Mouse (Mus musculus) kidney, embryonic 16.5 days (tissue): ENCODE data around the gene Gng4. TPM values are rescaled to one million over a fixed set of nuclear protein-coding genes. Genes with fewer than 3 reads are reported as not detected.

Experiments
- ATAC-seq: fragments of 200-750 bp; cut with Nextera tagmentation; 2 replicates; pipeline ENCODE4 v1.8.0; 2017; ENCODE audit warnings: moderate TSS enrichment; ENCODE audit not compliant: low FRiP score, low TSS enrichment
- H3K27ac ChIP-seq: fragments of 300-500 bp; sonication (generic); 2 replicates; pipeline ENCODE4 v1.5.1; 2014; ENCODE audit warnings: low read length
- H3K27me3 ChIP-seq: fragments of 300-500 bp; sonication (generic); 2 replicates; pipeline ENCODE4 v1.6.1; 2014; ENCODE audit warnings: low read length, control low read depth, mixed read lengths; ENCODE audit not compliant: insufficient read depth
- H3K36me3 ChIP-seq: fragments of 300-500 bp; sonication (generic); 2 replicates; pipeline ENCODE4 v1.6.1; 2014; ENCODE audit warnings: low read length, control low read depth, mixed read lengths; ENCODE audit not compliant: insufficient read depth
- H3K4me1 ChIP-seq: fragments of 300-500 bp; sonication (generic); 2 replicates; pipeline ENCODE4 v1.6.1; 2014; ENCODE audit warnings: low read length, control low read depth, mixed read lengths; ENCODE audit not compliant: insufficient read depth
- H3K4me2 ChIP-seq: fragments of 300-500 bp; sonication (generic); replicated peaks from 2 replicates; pipeline ENCODE4 v1.6.1; 2014; ENCODE audit warnings: low read depth, low read length
- H3K4me3 ChIP-seq: fragments of 300-500 bp; sonication (generic); 2 replicates; pipeline ENCODE4 v1.5.1; 2014; ENCODE audit warnings: mild to moderate bottlenecking, low read length
- H3K9ac ChIP-seq: fragments of 300-500 bp; sonication (generic); replicated peaks from 2 replicates; pipeline ENCODE4 v1.6.1; 2014; ENCODE audit warnings: low read length
- H3K9me3 ChIP-seq: fragments of 300-500 bp; sonication (generic); 2 replicates; pipeline ENCODE4 v1.6.1; 2016; ENCODE audit warnings: low read length, control low read depth
- WGBS: fragments of 180-500 bp; shearing (Covaris S2); extraction: QIAGEN DNeasy Blood & Tissue Kit; methylation state at CpG from one replicate; pipeline ENCODE4 v1.1.7; 2014; 5-methylcytosine and 5-hydroxymethylcytosine counted together
- polyA plus RNA-seq: library from polyadenylated mRNA; unstranded; fragments of >200 nt; fragmentation: Nextera tagmentation; extraction: Ambion mirVana; gene quantifications from 2 replicates; pipeline ENCODE4 v1.2.1, GENCODE M21; 2015

The Gng4 gene
- polyA plus RNA-seq, result 0.51 and 0.70 TPM in 2 replicates

DNA sequence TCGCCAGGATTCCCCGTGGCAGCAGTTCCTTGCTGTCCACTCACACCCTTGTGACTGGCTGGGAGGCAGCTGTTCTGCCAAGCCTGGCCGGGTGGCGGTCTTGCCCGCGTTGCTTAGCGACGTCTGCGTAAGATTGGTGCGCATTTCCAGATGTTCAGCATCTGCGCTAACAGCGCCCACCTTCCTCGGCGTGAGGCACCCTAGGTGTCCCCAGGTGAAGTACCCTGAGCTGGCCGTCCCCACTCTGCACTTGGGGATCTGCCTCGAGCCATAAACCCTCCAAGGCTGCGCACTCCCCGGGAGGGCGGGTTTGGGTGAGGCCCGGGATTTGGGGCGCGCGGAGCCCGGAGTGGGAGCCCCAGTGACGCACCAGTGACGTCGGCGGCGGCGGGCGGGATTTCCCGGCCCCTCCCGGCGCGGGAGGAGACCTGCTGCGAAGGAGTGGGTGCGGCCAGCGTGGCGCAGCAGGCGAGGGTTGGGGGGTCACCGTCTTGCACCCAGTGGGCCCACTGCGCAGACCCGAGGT is at the start of gene Gng4:
Gene Gng4, plus strand, starts transcription at position 166 of the 526 bp plus-strand sequence.
- H3K27me3 ChIP-seq, result peaks cover 38% of the 10 kb centered on the region
- peak; percentile 58 for ATAC-seq
- peak within 1 kb of the TSS; percentile 59 for H3K4me3 ChIP-seq
- no peaks in the 10 kb centered on the region for H3K36me3 ChIP-seq
- peaks cover 17% of the 10 kb centered on the region for H3K4me1 ChIP-seq
- peak within 1 kb of the TSS; percentile 35; the same call in 1 of the 2 replicates for H3K9ac ChIP-seq
- no peaks in the 10 kb centered on the region for H3K9me3 ChIP-seq
- H3K4me2 ChIP-seq, result peak within 1 kb of the TSS; percentile 96
- under 1% methylated on average over 35 of the region's 43 CpGs for WGBS
- H3K27ac ChIP-seq, result no peak within 1 kb of the TSS

GRCm38 (mm10) chr13:13739232-13739631 is 44.6 kb upstream of the Gng4 start:
- Histone ChIP-seq H3K4me2 (no peak overlapping the region), H3K9ac (no peak overlapping the region), H3K27me3 (no peaks in the 10 kb centered on the region), H3K4me3 (no peak overlapping the region), H3K27ac (no peak overlapping the region), H3K36me3 (peaks cover 9% of the 10 kb centered on the region; the same call in 1 of the 2 replicates), H3K4me1 (no peaks in the 10 kb centered on the region), H3K9me3 (no peaks in the 10 kb centered on the region)
- 91% methylated on average over 4 of the region's 4 CpGs for WGBS
- ATAC-seq, result no peak

DNA sequence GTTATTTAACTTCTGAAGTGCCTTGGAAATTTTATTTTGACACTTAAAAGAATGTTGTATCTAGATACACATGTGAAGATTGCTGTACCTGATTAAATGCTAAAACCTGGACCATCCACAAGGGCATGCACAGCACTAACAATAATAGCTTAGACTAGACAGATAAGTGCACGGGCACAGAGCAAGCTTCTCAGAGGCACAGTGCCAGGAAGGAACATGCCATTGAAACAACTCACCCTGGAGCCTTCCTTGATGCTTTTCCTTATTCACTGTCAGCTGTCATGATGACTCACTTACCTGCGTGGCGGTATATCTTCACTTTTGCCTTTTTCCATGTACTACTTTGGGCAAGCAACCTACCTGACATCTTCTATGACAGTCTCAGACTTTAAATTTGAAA is 37.9 kb upstream of the Gng4 start:
- H3K27ac ChIP-seq, result no peak overlapping the region
- no peak overlapping the region for H3K4me2 ChIP-seq
- no peak overlapping the region for H3K9ac ChIP-seq
- H3K4me3 ChIP-seq, result no peak overlapping the region
- H3K4me1 ChIP-seq, result no peaks in the 10 kb centered on the region
- 89% methylated on average over 3 of the region's 3 CpGs for WGBS
- ATAC-seq, result no peak
- H3K9me3 ChIP-seq, result no peaks in the 10 kb centered on the region
- H3K36me3 ChIP-seq, result peaks cover 29% of the 10 kb centered on the region
- H3K27me3 ChIP-seq, result no peaks in the 10 kb centered on the region

DNA sequence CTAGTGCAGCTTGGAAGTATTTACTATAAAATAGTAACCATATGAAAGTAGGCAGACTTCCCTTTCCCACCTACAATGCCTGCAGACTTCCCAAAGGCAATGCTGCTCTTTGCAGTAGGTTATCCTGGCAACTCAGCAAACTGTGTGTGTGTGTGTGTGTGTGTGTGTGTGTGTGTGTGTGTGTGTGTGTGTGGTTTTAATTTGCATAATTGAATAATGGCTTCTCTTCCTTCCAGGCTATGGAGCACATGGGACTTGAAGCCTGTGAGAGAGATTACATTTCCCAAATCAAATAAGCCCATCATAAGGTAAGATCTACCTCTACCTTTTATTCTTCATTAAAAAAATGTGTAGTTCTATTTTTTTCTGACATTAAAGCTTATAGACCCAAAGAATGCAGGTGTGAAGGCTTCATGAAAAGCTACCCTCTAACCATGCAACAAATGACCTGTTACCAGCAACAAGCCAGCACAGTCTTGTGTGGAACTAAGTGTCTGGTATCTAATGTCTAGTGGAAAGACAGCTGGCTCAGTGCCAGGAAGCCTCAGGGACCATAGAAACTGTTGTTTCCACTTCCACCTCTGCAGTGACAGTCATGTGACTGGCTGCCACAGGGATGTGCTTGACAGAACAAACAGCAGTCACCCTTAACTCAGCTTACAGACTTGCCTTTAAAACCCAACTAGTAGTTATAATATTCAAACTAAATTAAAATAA is 7.9 kb upstream of the Gng4 start:
- ATAC-seq, result peak; percentile 61; the same call in 1 of the 2 replicates
- H3K27me3 ChIP-seq, result no peaks in the 10 kb centered on the region
- no peak overlapping the region for H3K4me2 ChIP-seq
- H3K4me3 ChIP-seq, result no peak overlapping the region
- no peaks in the 10 kb centered on the region for H3K4me1 ChIP-seq
- H3K9me3 ChIP-seq, result no peaks in the 10 kb centered on the region
- no peak overlapping the region for H3K27ac ChIP-seq
- H3K36me3 ChIP-seq, result peaks cover 9% of the 10 kb centered on the region; the same call in 1 of the 2 replicates
- no peak overlapping the region for H3K9ac ChIP-seq

GRCm38 (mm10) chr13:13777052-13777451 is 6.8 kb upstream of the Gng4 start:
- Histone ChIP-seq H3K27ac (no peak overlapping the region), H3K4me3 (no peak overlapping the region), H3K27me3 (peaks cover 4% of the 10 kb centered on the region; the same call in 1 of the 2 replicates), H3K9me3 (no peaks in the 10 kb centered on the region), H3K4me1 (no peaks in the 10 kb centered on the region), H3K9ac (no peak overlapping the region), H3K4me2 (no peak overlapping the region), H3K36me3 (peaks cover 9% of the 10 kb centered on the region; the same call in 1 of the 2 replicates)
- ATAC-seq, result no peak
- WGBS, result 87% methylated on average over 11 of the region's 11 CpGs

GRCm38 (mm10) chr13:13777696-13778095 is 6.2 kb upstream of the Gng4 start:
- no peaks in the 10 kb centered on the region for H3K4me1 ChIP-seq
- 92% methylated on average over 8 of the region's 8 CpGs for WGBS
- H3K9me3 ChIP-seq, result no peaks in the 10 kb centered on the region
- H3K27ac ChIP-seq, result no peak overlapping the region
- no peak overlapping the region for H3K9ac ChIP-seq
- peaks cover 6% of the 10 kb centered on the region for H3K27me3 ChIP-seq
- H3K4me2 ChIP-seq, result no peak overlapping the region
- H3K4me3 ChIP-seq, result no peak overlapping the region
- H3K36me3 ChIP-seq, result peaks cover 9% of the 10 kb centered on the region; the same call in 1 of the 2 replicates
- ATAC-seq, result no peak

DNA sequence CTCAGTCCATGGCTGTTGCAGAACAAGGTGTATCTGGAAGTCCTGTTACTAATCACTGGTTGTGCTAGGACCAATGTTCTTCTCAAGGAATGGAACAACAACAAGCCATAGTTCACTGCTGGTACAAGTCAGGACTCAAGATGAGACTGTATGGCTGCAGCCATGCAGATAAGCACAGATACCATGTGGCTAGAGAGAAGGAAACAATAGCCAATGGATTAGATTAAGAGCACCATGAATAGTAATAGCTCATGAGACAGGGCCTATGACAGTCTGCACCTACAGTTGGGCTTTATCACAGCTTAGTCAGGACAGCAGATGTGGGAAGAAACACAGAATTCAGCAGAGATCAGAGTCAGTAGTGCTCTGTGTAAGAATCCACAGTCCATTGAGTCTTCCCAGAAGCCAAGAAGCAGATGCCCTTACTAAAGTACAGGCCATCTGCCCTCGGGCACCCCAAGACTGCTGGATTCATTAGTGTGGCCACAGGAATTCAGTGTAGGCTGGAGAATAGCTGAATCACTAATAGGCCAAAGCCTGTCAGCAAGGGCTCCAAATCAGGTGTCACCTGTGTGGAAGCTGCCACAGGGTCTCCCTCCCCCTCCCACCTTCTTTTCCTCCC is 4.9 kb upstream of the Gng4 start:
- Histone ChIP-seq H3K27ac (no peak overlapping the region), H3K9me3 (no peaks in the 10 kb centered on the region), H3K36me3 (peaks cover 9% of the 10 kb centered on the region; the same call in 1 of the 2 replicates), H3K4me1 (peaks cover 4% of the 10 kb centered on the region; the same call in 1 of the 2 replicates), H3K9ac (no peak overlapping the region), H3K4me3 (no peak overlapping the region), H3K27me3 (peaks cover 18% of the 10 kb centered on the region), H3K4me2 (no peak overlapping the region)
- ATAC-seq, result no peak
- 68% methylated on average over 1 of the region's 1 CpGs for WGBS

DNA sequence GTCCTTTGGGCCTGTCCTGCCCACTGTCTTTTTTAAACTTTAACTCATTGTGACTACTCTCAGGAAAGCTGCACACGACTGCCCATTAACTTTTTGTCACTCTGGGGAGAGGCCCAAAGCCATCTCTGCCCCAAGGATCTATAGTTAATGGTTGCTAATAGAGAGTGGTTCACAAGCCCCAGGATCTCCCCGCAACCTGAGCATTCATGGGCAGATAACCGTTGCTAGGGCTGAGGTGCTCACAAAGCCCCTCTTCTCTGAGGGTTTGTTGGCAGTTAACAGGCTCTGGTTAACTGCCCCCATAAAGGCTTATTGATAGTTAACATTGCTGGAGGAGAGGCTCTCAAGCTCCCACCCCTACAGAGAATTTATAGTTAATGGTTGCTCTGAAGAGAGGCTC is 3.6 kb upstream of the Gng4 start:
- Histone ChIP-seq H3K9me3 (no peaks in the 10 kb centered on the region), H3K4me2 (no peak overlapping the region), H3K36me3 (peaks cover 9% of the 10 kb centered on the region; the same call in 1 of the 2 replicates), H3K4me3 (no peak overlapping the region), H3K4me1 (peaks cover 14% of the 10 kb centered on the region), H3K27ac (no peak overlapping the region), H3K27me3 (peaks cover 30% of the 10 kb centered on the region), H3K9ac (no peak overlapping the region)
- WGBS, result 30% methylated on average over 3 of the region's 3 CpGs
- no peak for ATAC-seq

- H3K4me1 ChIP-seq, result peaks cover 17% of the 10 kb centered on the region
- WGBS, result 40% methylated on average over 4 of the region's 4 CpGs
These were observed 2.8 kb upstream of the Gng4 start for GRCm38 (mm10) chr13:13781026-13781425.

DNA sequence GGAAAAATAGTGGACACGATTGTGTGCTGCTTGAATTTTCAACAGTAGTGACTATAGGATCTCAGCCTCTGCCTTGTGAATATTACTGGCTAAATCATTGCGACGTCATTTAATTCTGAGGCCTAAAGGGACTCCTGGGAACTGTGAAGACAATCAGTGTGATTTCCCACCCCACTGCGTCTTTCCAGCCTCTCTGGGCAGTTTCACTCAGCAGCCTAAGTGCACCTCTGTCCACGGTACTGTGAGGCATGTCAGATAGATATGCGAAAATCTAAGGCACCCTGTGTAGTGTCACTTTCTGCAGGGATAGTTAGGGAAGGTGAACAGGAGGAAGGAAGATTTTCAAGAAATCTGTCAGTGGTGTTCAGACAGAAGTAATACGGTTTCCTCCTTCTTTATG is 563 bp upstream of the Gng4 start:
- Histone ChIP-seq H3K27ac (no peak overlapping the region), H3K9me3 (no peaks in the 10 kb centered on the region), H3K36me3 (no peaks in the 10 kb centered on the region), H3K4me1 (peaks cover 17% of the 10 kb centered on the region), H3K9ac (no peak overlapping the region), H3K27me3 (peaks cover 38% of the 10 kb centered on the region), H3K4me2 (no peak overlapping the region), H3K4me3 (no peak overlapping the region)
- WGBS, result 33% methylated on average over 7 of the region's 7 CpGs
- ATAC-seq, result no peak

More at GRCm38 (mm10) chr13:13781026-13781425, 2.8 kb upstream of the Gng4 start:
- no peak overlapping the region for H3K4me2 ChIP-seq
- no peaks in the 10 kb centered on the region for H3K9me3 ChIP-seq
- H3K9ac ChIP-seq, result no peak overlapping the region
- ATAC-seq, result no peak
- H3K27me3 ChIP-seq, result peaks cover 37% of the 10 kb centered on the region
- H3K36me3 ChIP-seq, result peaks cover 9% of the 10 kb centered on the region; the same call in 1 of the 2 replicates
- no peak overlapping the region for H3K4me3 ChIP-seq
- no peak overlapping the region for H3K27ac ChIP-seq
